Mouse (Mus musculus) bone marrow macrophage, adult 2 months (primary cell): Measurements from ENCODE around the gene Aoc3. TPM values are rescaled to one million over a fixed set of nuclear protein-coding genes. Genes with fewer than 3 reads are reported as not detected.

Experiments
- H3K27ac ChIP-seq: 2 replicates; pipeline ENCODE4 v1.5.1; 2012; ENCODE audit warnings: low read depth, low read length; ENCODE audit not compliant: insufficient read depth
- H3K4me1 ChIP-seq: 2 replicates; pipeline ENCODE4 v1.6.1; 2012; ENCODE audit warnings: low read length; ENCODE audit not compliant: control insufficient read depth, insufficient read depth
- H3K4me3 ChIP-seq: 2 replicates; pipeline ENCODE4 v1.5.1; 2012; ENCODE audit warnings: mild to moderate bottlenecking, low read length, moderate library complexity; ENCODE audit not compliant: insufficient read depth
- CTCF ChIP-seq: IDR thresholded peaks from 2 replicates; pipeline ENCODE4 v1.5.1; 2012; ENCODE audit warnings: low read depth, mild to moderate bottlenecking, low read length, moderate library complexity
- POLR2A ChIP-seq: IDR thresholded peaks from 2 replicates; pipeline ENCODE4 v1.6.1; 2012; ENCODE audit warnings: mild to moderate bottlenecking, low read depth, low read length, borderline replicate concordance
- polyA plus RNA-seq: library from polyadenylated mRNA; stranded (reverse); fragments of >200 nt; gene quantifications from 2 replicates; pipeline ENCODE4 v1.2.4, GENCODE M21; 2012; ENCODE audit not compliant: missing spikeins, insufficient read depth, insufficient read length

Gene Aoc3
- polyA plus RNA-seq, 1 experiment, result 0.20 TPM

- H3K27ac ChIP-seq, result no peak overlapping the region
- H3K4me3 ChIP-seq, result no peak overlapping the region
- TF ChIP-seq CTCF (no peak), POLR2A (no peak)
- no peaks in the 10 kb centered on the region for H3K4me1 ChIP-seq
Measured at GRCm38 (mm10) chr11:101348774-101349173, 18.4 kb downstream of the Aoc3 start.

DNA sequence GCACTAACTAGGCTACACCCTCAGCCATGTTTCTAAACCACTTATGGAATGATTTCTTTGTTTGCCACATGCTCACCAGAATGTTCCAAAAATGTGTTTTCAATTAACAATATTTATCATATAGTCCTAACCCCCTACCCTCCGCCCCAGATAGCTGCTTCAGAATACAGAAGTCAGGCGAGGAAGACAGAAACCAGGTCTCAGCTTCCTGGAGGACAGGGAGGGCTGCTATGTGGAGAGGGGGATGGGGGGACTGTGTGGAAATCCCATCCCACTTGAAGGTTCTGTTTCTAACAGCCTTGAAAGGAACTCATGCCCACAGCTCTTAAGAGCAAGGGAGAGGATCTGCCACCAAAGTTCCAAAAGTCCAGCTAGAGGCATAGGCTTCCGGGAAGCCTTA, 18.8 kb downstream of the Aoc3 start:
- Histone ChIP-seq H3K4me3 (no peak overlapping the region), H3K27ac (no peak overlapping the region), H3K4me1 (no peaks in the 10 kb centered on the region)
- no peak for TF ChIP-seq CTCF
- TF ChIP-seq POLR2A, result no peak

DNA sequence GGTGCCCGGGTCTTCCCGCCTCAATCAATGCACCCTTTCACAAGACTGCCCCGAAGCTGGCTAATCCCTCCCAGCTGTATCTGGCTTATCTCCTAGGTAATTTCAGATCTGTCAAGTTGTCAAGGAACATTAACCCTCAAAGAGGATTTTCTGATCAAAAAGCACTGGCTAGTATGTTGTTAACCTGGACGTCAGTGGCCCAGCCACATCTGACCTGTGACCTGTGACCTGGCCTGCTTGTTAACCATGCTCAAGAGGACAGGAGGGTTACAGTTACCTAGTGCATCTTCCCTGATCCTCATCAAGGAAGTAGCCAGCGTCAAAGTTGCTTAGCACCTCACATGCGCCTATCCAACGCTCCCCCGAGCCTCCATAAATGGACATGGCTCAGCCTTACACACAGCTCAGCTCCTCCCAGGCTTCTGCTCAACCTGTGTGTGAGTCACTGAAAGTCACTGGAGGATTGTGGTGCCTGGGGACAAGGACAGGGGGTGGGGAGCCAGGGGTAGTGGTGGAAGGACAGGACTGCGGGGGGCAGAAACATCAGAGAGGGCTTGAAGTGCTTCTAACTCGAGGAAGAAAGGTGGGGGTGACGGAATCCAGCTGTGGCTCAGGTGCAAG, 20.8 kb downstream of the Aoc3 start:
- TF ChIP-seq POLR2A (no peak), CTCF (no peak)
- Histone ChIP-seq H3K4me1 (no peaks in the 10 kb centered on the region), H3K4me3 (no peak overlapping the region), H3K27ac (no peak overlapping the region)

DNA sequence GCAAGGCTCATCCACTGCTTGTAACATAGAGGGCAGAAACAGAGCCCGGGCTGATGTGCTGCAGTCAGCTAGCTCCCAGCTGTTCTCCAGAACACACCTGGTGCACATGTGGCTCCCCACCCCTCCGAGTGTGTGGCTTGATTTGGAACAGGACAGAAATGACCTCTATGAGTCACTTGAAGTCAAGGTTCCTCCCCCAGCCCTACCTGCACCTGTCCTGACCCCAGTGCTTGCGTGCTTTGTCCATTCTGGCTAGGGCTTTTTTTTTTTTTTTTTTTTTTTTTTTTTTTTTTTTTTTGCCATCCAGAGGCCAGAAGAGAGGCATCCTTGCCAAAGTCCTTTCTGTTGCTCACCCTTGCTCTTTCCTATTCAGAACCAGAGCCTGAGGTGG, 21.3 kb downstream of the Aoc3 start:
- no peak for TF ChIP-seq CTCF
- no peak for TF ChIP-seq POLR2A
- H3K27ac ChIP-seq, result no peak overlapping the region
- no peak overlapping the region for H3K4me3 ChIP-seq
- no peaks in the 10 kb centered on the region for H3K4me1 ChIP-seq

GRCm38 (mm10) chr11:101353436-101353835, 23.0 kb downstream of the Aoc3 start:
- H3K4me1 ChIP-seq, result no peaks in the 10 kb centered on the region
- H3K27ac ChIP-seq, result no peak overlapping the region
- TF ChIP-seq POLR2A (no peak), CTCF (no peak)

GRCm38 (mm10) chr11:101354438-101355010, 24.1 kb downstream of the Aoc3 start:
- H3K27ac ChIP-seq, result no peak overlapping the region
- no peak overlapping the region for H3K4me3 ChIP-seq
- no peak for TF ChIP-seq CTCF
- TF ChIP-seq POLR2A, result no peak
- no peaks in the 10 kb centered on the region for H3K4me1 ChIP-seq

More at GRCm38 (mm10) chr11:101353436-101353835, 23.0 kb downstream of the Aoc3 start:
- no peak overlapping the region for H3K4me3 ChIP-seq

- no peak for TF ChIP-seq POLR2A
- H3K4me3 ChIP-seq, result no peak overlapping the region
- no peak overlapping the region for H3K27ac ChIP-seq
- H3K4me1 ChIP-seq, result no peaks in the 10 kb centered on the region
Measured at GRCm38 (mm10) chr11:101355916-101356315, 25.5 kb downstream of the Aoc3 start.

GRCm38 (mm10) chr11:101357505-101358182, 27.2 kb downstream of the Aoc3 start:
- no peaks in the 10 kb centered on the region for H3K4me1 ChIP-seq
- H3K27ac ChIP-seq, result no peak overlapping the region
- no peak for TF ChIP-seq POLR2A
- TF ChIP-seq CTCF, result no peak
- no peak overlapping the region for H3K4me3 ChIP-seq

GRCm38 (mm10) chr11:101359776-101360175, 29.4 kb downstream of the Aoc3 start:
- Histone ChIP-seq H3K4me1 (no peaks in the 10 kb centered on the region), H3K27ac (no peak overlapping the region), H3K4me3 (no peak overlapping the region)
- TF ChIP-seq CTCF (no peak), POLR2A (no peak)

- Histone ChIP-seq H3K4me1 (no peaks in the 10 kb centered on the region), H3K27ac (no peak overlapping the region), H3K4me3 (no peak overlapping the region)
- TF ChIP-seq POLR2A, result no peak
- no peak for TF ChIP-seq CTCF
Measured at GRCm38 (mm10) chr11:101360651-101361113, 30.3 kb downstream of the Aoc3 start.
